Mouse (Mus musculus) brain, embryonic 14.5 days (tissue): ENCODE measurements at regions not wholly inside any gene's neighbourhood (a gene's known extent, or its start where the extent isn't known, plus 50 kb on each side); places are given as distances from the start of the nearest gene placed in this dataset.

Experiments used
- CTCF ChIP-seq: fragments of 200-500 bp; IDR thresholded peaks from 2 replicates; pipeline ENCODE4 v1.5.1; 2012; ENCODE audit warnings: inconsistent platforms, mild to moderate bottlenecking, moderate library complexity, borderline replicate concordance; ENCODE audit not compliant: insufficient read depth, insufficient read length; ENCODE audit errors: extremely low read depth
- POLR2A ChIP-seq: fragments of 200-500 bp; IDR thresholded peaks from 2 replicates; pipeline ENCODE4 v1.6.1; 2012; ENCODE audit warnings: mild to moderate bottlenecking, inconsistent platforms, borderline replicate concordance; ENCODE audit not compliant: poor library complexity, insufficient read depth, insufficient read length, severe bottlenecking; ENCODE audit errors: extremely low read depth

DNA sequence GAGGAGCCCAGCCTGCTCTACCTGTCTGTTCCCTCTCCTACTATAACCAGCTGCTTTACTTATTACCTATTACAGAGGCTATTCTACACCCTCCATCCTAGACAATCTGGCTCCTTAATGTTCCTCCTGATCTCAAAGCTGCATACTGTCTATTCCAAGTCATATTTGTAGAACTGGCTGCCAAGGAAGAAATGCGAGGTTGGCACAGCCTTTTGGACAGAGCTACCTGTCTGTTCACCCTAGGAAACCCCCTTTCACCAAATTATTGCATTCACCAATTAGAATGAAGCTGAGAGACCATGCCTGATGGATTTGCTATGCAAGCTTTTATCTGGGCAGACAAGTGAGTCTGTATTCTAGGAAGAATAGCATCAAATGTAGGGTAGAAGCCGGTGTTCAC, 109.0 kb upstream of the Ddit4l start:
- TF ChIP-seq CTCF = no peak
- TF ChIP-seq POLR2A = no peak
